Mouse (Mus musculus) cerebellum, adult 11-12 months (tissue): ENCODE data around the gene Wdr20rt.
"Not testable (repeated sequence)": the region's sequence is repeated elsewhere in the genome, so short reads cannot be mapped to it uniquely, and the experiment has no call there.

Experiments used
- DNase-seq: peaks from one replicate; pipeline ENCODE4 v3.0.0; 2022

The Wdr20rt gene

DNA sequence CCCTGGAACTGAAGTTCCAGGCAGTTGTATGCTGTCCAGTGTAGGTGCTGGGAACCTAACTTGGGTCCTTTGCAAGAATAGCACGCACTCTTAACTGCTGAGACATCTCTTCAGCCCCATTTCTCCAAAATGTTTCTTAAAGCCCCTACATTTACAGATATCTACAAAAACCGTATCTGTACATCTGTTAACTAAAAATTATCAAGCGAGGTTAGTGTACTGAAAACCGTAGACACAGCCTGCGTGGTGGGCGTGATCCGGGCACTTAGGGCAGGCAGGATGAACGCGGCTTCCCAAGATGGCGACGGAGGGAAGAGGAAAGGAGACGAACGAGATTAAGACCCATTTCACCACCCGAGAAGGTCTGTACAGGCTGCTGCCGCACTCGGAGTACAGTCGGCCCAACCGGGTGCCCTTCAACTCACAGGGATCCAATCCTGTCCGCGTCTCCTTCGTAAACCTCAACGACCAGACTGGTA lies at the start of gene Wdr20rt:
Wdr20rt (plus strand) TSS at position 51 of the 479 bp plus-strand sequence.
- DNase-seq, result no peak

DNA sequence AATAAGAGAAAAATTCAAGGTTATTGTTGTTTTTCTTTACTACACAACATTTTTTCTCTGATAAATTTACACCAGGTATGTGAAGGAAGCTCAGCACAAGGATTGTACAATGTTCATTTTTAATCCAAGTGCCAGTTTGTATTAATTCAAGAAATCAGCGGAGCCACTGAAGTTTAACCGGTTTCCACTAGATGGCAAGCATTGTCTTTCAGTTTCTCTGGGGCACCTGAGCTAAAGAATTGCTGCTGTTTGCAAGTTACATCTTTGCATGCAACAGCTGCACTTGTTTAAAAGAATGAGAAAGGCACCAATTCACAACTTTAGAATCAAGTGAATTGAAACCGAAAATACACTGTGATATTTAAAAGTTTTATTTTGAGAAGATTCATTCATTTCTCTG lies 38.0 kb upstream of the Wdr20rt start:
- no peak for DNase-seq

DNA sequence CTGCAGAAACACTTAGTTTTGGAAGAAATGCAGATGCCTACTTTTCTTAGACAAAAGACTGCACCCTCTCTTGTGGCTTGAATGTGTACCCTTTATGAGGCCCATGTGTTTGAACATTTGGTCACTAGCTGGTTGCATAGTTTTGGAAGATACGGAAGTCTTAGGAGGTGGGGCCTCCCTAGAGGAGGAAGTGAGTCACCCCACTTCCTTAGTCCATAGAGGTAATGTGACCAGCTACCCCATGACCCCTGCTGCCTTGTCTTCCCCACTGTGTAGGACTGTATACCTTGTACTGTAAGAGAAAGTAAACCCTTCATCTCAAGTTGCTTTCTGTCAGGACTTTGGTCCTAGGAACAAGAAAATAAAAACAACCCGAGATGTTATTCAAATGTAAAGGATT lies 36.1 kb upstream of the Wdr20rt start:
- no peak for DNase-seq

DNA sequence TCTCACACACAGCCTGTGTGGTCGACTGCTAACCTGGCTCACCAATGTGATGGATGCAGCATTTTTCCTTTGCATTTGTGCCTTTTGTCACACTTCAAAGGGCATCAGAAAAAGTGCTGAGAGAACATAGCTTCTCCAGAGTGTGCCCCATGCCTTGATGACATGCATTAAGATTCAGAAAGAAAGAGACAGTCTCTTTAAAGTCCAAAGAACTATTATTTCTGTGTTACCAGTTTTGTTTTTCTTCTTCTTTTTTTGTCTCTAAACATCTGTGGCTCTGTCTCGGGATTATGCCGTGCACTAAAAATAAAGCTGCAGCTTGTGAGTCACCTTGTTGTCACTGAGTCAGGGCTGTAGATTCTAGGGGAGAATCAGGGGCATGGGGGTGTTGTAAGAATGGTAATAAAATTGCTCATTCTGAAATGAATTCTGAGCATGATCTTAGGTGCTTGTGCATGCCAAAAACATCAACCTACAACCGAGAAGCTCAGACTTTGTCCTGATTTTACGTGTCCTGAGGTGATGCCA lies 31.2 kb upstream of the Wdr20rt start:
- DNase-seq, result no peak

DNA sequence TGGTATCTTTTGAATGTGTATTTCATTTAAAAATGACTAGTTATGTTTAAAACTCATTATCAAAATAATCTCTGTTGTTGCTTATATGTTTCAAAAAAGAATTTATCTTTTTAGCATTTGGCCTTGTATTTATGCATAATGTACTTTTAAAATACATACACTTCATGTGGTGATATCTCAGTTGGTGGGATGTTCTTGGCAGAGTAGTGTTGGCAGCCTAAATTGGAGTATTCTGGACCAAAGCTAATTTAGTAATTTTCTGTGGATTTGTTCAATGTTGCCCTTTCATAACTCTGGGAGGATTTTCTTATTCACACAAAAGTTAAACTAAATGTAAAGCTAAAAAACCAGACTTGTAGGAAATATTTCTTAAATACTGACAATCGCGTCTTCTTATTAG lies 23.5 kb upstream of the Wdr20rt start:
- DNase-seq, result no peak

DNA sequence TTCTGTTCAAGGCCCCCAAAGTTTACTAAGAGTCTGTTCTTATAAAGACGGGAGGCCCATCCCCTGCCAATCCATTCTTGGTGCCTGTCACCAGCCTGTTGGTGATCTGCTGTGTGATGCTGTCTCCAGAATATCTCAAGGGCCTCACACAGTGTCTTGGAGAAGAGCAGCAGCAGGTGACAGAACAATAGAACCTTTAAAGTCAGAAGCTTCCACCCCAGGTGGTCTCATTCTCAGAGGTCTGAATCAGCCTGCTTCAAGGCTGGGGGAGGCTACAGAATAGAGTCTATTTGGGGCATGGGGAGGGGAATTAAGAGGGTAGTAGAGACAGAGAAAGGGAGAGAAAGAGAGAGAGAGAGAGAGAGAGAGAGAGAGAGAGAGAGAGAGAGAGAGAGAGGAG lies 18.9 kb upstream of the Wdr20rt start:
- no peak for DNase-seq

DNA sequence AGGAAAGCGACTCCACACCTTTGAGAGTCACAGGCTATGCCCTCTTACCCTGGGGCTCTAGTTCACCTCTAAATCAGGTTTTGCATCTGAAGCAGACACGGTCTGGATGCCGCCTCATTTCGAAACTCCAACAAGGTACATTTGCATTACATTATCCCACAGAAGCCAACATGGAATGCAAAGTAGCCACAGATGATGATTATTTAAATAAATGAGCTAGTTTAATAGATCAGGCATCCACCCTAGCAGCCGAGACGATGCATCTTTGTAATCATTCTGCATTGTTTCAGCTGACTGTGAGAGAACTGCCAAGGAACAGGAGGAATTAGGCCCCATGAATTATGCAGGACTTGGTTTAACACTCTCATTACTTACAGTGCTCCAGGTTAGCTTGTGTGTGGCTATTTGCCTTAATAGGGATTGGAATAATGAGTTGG lies 8.9 kb upstream of the Wdr20rt start:
- DNase-seq, result no peak

DNA sequence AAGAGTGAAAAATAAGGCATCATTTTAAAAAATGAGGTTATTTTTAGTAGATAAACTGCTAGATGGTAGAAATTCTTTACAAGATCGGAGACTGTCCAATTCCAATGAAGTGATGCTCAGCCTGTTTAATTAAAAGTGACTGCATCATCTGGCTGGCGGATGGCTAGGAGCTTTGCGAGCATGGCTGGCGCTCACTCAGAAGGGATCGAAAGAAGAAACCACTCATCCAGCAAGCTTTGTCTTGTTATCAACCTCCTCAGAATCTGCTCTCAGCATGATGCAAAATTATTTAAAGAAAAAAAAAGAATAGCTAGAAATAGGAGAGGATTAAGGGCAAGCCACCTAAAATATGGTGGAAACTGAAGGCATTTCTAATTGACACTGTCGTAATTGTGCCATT lies 3.3 kb downstream of the Wdr20rt start:
- DNase-seq, result no peak

DNA sequence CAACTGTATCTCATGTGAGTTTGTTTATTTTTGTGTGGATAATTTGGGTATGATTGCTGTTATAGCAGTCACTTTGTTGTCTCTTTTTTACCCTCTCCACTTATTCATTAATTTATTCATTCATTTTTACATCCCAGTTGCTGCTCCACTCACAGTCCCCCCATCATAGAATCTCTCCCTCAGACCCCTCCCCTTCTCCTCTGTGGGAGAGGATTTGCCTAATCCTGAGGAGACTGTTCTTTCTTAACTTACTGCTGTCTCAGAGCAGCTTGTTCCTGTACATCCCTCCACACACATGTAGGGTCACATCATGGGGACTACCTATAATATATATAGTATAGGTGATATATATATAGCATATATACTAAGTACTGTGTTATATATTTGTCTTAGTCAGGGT lies 3.7 kb downstream of the Wdr20rt start:
- DNase-seq, result no peak

DNA sequence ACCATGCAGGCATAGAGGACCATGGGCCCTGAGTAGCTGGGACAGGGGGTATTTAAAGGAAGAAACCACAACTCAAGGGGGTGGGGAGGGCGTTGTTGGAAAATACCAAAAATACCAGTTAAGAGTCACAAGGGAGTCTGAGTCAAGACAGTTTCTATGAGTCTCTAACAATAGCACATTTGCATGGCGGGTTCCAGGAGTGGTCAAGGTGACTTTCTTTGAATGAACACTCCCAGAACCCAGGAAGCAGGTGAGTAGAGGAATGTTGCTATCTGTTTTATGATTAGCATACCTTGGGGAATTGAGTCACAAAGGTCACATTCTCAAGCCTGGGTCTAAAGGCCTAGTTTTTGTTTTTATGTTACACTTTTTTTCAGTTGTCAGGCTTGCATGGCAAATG lies 7.5 kb downstream of the Wdr20rt start:
- not testable (repeated sequence) for DNase-seq

DNA sequence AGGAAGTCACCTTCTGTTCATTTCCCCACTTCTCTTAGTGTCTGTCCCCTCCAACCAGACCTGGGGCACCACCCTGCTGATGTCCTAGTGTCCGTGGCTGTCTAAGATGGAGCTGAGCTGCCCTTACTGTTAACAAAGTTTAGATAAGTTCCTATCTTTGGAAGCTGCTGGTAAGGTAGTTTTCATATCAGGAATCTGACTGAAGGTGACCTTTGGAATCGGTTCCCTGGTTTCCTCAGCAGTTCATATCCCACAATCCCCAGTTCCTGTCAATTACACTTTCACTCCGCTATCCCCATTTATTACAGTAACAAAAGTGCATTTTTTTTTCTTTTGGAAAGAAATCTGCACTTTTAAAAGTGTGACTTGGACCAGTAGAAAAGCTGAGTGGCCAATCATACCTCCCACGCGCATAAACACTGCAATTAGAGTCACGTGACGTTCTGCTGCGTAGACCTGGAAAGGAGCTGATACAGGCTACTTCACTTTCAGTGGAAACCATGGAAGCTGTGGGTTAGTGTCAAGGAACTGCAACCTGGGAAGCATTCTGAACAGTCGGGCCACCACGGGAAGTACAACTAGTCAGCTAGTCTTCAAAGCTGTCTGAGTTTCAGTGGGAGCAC lies 24.9 kb downstream of the Wdr20rt start:
- DNase-seq, result no peak

DNA sequence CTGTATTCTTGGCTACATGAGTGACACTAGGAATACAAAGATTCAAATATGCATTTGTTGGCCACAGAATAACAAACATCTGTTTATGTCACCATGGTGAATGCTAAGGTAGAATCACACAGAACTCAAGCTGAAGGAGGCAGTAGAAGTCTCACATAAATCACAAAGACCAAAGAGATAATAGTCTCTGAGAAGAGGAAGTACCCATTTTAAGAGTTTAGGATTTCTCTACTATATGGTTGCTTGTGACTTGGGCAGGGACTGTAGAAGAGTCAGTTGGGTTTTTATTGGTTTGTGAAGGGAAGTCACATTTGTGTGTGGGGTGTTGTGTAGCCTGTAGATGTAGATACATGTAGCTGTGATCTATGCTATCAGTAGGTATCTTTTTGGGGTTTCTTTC lies 31.6 kb downstream of the Wdr20rt start:
- DNase-seq, result no peak

DNA sequence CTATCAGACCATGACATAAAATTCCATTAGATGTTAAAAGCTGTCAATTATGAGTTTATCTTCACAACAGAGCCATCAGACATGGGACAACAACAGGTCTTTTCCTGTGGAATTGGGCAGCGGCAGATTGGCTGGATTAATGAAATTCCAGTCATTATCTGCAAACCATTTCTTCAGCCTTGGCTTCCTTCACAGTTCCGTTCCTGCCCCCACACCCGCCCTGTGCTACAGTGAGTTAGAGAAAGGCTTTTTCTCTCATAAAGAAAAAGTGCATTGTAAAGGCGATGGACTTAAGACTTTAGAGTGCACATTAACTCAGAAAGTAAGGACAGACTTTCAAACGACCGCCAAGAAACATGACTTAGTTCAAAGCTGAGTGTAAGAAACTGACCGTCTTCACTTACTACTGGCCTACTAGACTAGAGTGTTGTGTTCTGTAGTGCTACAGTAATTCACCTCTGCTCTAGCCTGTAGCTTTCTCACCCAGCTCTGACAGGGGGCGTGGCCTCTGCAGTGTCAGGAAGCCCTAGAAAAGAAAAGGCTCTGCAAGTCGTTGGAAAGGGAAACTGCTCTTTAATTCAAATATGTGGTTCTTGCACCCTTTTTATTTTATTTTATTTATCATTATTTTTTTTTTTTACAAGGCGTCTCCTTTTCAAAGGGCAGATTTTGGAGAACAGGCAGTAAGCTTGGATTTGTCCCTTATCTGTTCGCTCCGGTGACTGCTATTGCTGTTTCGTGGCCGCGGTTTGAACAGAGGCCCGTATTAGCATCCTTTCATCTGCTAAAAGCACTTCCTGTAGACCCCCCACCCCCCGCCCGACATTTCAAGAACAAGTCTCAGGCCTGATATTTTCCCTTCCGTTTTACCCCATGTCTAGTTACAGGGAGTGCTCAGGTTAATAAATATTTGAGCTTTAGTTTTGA lies 33.2 kb downstream of the Wdr20rt start:
- no peak for DNase-seq

DNA sequence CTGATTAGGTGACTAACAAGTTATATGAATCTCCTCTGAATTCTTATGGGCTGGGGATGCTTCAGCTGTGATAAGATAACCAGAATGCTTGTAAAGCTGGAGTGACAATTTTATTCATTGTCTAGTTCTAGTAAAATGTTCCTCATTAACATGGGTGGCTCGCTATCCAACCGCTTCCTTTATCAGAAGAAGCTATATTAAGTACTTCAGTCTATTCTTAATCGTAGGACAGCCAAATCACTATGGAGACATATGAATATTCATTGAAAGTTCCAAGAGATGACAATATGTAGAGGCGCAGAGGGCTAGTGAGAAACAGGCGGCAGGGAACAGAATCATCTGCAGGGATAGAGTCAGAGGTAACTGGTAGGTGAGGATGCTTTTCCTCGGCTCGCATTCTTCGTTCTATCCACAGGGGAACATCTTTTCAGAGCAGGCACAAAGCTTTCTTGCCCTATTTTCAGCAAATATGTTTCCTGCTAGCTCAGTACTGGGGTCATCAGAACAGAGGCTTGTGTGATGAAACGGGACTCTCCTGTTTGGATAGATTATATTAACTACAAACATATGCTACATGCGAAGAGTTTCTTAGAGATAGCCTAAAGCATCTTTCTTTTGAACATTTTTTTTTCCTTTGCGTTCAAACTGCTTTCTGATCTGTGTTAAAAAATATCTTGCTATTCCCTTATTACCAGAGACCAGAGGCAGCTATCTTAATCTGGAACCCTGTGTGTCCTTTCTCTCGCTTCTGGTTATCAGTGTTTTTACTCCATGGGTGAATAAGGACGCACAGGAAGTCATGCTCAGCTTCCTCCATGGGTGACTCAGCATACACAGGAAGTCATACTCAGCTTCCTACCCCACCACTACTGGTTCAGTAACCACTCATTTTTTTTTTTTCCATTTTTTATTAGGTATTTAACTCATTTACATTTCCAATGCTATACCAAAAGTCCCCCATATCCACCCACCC lies 34.1 kb downstream of the Wdr20rt start:
- DNase-seq, result no peak

DNA sequence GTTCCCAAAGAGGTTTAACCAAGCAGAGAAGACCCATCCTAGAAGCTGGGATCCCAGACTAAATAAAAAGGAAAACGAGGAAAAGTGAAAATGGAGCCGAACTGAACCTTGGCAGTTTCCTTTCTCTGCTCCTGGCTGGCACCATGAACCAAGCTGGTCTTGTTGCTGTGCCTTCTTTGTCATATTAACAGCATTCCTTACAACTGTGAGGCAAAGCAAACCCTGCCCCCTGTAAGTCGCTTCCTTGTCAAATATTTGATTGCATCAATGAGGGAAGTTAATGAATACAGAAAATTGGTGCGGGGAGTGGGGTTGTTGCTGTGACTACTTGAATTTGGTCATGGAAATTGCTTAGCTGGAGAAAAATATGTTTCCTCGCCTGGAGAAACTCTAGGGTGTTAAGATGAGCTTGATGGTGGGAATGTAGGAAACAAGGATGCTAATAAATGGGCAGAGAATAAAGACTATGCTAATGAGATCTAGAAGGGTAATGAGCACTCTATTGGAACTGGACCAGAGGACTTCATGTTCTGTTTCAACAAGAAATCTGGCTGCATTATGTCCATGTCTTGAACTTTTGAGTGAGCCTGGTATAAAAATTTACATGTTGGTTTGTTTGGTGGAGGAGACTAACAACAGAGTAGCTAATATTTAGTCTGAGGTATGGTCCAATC lies 43.1 kb downstream of the Wdr20rt start:
- DNase-seq, result no peak

DNA sequence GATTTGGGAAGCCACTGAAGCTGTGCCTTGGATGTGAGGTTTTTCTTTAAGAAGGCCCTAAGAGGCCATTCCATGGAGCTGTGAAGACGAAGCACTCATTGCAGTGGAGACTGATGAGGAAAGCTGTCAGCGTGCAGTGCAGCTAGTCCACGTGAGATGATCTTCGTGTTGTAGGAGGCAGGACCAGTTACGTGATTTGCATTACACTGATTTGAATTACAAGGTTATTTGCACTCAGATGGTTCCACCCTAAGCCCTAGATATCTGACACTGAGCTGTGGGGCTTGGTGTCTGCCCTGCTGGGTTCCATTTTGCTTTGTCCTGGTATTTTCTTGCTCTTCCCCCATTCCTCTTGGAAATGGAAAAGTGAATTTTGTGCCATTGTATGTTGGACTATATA lies 44.1 kb downstream of the Wdr20rt start:
- no peak for DNase-seq

DNA sequence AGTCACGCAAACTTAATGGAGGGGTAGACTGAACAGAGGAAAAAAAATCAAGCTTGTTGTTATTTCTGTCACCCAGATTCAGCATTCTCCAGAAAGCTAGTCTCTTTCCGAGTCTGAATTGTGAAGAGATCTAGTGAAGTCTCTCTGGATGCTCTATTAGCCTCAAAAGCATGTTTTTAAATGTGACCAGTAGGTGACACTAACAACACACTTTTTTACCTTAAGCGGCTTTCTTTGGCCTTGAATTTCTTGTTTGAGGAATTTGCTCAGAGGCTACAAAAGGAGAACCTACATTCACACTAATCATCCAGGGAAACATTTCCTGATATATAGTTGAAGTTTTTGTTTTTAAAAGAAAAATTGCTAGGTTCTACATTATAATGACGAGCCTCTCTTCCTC lies 48.5 kb downstream of the Wdr20rt start:
- no peak for DNase-seq
